Mouse (Mus musculus) macrophage (primary cell): ENCODE measurements around the gene Megf11. TPM values are rescaled to one million over a fixed set of nuclear protein-coding genes. Genes with fewer than 3 reads are reported as not detected.
A peak's percentile ranks its signal among the peaks of the same experiment; 100 is the strongest.
"Not testable (repeated sequence)": the region's sequence is repeated elsewhere in the genome, so short reads cannot be mapped to it uniquely, and the experiment has no call there.

Experiments used
- H3K27ac ChIP-seq: fragments of 350-480 bp; formaldehyde crosslinking; 2 replicates; pipeline ENCODE4 v1.9.0; 2021
- H3K36me3 ChIP-seq: fragments of 350-480 bp; formaldehyde crosslinking; 2 replicates; pipeline ENCODE4 v1.9.0; 2021; ENCODE audit errors: inconsistent target
- H3K4me3 ChIP-seq: fragments of 350-480 bp; formaldehyde crosslinking; 2 replicates; pipeline ENCODE4 v1.9.0; 2021; ENCODE audit errors: inconsistent target
- H3K79me2 ChIP-seq: fragments of 350-480 bp; formaldehyde crosslinking; 2 replicates; pipeline ENCODE4 v1.9.0; 2021; ENCODE audit errors: inconsistent target
- WGBS: methylation state at CpG from one replicate; pipeline ENCODE4 v1.1.7; 2026; ENCODE audit warnings: inconsistent platforms; ENCODE audit not compliant: missing documents; 5-methylcytosine and 5-hydroxymethylcytosine counted together
- polyA plus RNA-seq: library from polyadenylated mRNA; stranded (reverse); fragments of 250-400 nt; gene quantifications from 3 replicates; pipeline ENCODE4 v1.2.4, GENCODE M21; 2018; ENCODE audit warnings: inconsistent platforms

The Megf11 gene
- polyA plus RNA-seq, 1 experiment from 2014 or later, result not detected

- no peaks in the 10 kb centered on the region for H3K79me2 ChIP-seq
- peaks cover 18% of the 10 kb centered on the region; the same call in 1 of the 2 replicates for H3K36me3 ChIP-seq
- H3K4me3 ChIP-seq, result no peak overlapping the region
- 75% methylated on average over 2 of the region's 2 CpGs for WGBS
- H3K27ac ChIP-seq, result no peak overlapping the region
Measured at GRCm38 (mm10) chr9:64693094-64693493, 307.7 kb downstream of the Megf11 start.

- 100% methylated on average over 1 of the region's 1 CpGs for WGBS
- peaks cover 18% of the 10 kb centered on the region; the same call in 1 of the 2 replicates for H3K36me3 ChIP-seq
- H3K79me2 ChIP-seq, result peaks cover under 1% of the 10 kb centered on the region; the same call in 1 of the 2 replicates
- H3K27ac ChIP-seq, result no peak overlapping the region
- no peak overlapping the region for H3K4me3 ChIP-seq
Measured at GRCm38 (mm10) chr9:64695266-64695665, 309.8 kb downstream of the Megf11 start.

- 83% methylated on average over 4 of the region's 4 CpGs for WGBS
- H3K4me3 ChIP-seq, result no peak overlapping the region
- peaks cover 18% of the 10 kb centered on the region; the same call in 1 of the 2 replicates for H3K36me3 ChIP-seq
- H3K79me2 ChIP-seq, result peaks cover 12% of the 10 kb centered on the region; the same call in 1 of the 2 replicates
- H3K27ac ChIP-seq, result no peak overlapping the region
Measured at GRCm38 (mm10) chr9:64696404-64696803, 311.0 kb downstream of the Megf11 start.

GRCm38 (mm10) chr9:64697006-64697405 is 311.6 kb downstream of the Megf11 start:
- Histone ChIP-seq H3K36me3 (peaks cover 18% of the 10 kb centered on the region; the same call in 1 of the 2 replicates), H3K4me3 (no peak overlapping the region), H3K79me2 (peaks cover 17% of the 10 kb centered on the region; the same call in 1 of the 2 replicates), H3K27ac (no peak overlapping the region)
- WGBS, result 89% methylated on average over 1 of the region's 1 CpGs

- WGBS, result 98% methylated on average over 4 of the region's 5 CpGs
- H3K36me3 ChIP-seq, result peaks cover 18% of the 10 kb centered on the region; the same call in 1 of the 2 replicates
- H3K4me3 ChIP-seq, result no peak overlapping the region
- peaks cover 17% of the 10 kb centered on the region; the same call in 1 of the 2 replicates for H3K79me2 ChIP-seq
- H3K27ac ChIP-seq, result no peak overlapping the region
Measured at GRCm38 (mm10) chr9:64697677-64698076, 312.3 kb downstream of the Megf11 start.

- Histone ChIP-seq H3K27ac (no peak overlapping the region), H3K79me2 (peaks cover 17% of the 10 kb centered on the region; the same call in 1 of the 2 replicates), H3K36me3 (peaks cover 17% of the 10 kb centered on the region; the same call in 1 of the 2 replicates), H3K4me3 (no peak overlapping the region)
- 89% methylated on average over 1 of the region's 1 CpGs for WGBS
Measured at GRCm38 (mm10) chr9:64698586-64698985, 313.2 kb downstream of the Megf11 start.

GRCm38 (mm10) chr9:64700451-64701311 is 315.3 kb downstream of the Megf11 start:
- Histone ChIP-seq H3K36me3 (no peaks in the 10 kb centered on the region; the same call in 1 of the 2 replicates), H3K79me2 (peaks cover 17% of the 10 kb centered on the region; the same call in 1 of the 2 replicates), H3K27ac (no peak overlapping the region), H3K4me3 (no peak overlapping the region)
- WGBS, result 100% methylated on average over 4 of the region's 4 CpGs

- WGBS, result 100% methylated on average over 1 of the region's 1 CpGs
Measured at GRCm38 (mm10) chr9:64701651-64702050, 316.2 kb downstream of the Megf11 start.

GRCm38 (mm10) chr9:64702391-64702790 is 317.0 kb downstream of the Megf11 start:
- Histone ChIP-seq H3K79me2 (peaks cover 17% of the 10 kb centered on the region; the same call in 1 of the 2 replicates), H3K27ac (peak overlapping the region; percentile 51), H3K36me3 (peaks cover 3% of the 10 kb centered on the region; the same call in 1 of the 2 replicates), H3K4me3 (no peak overlapping the region)

More at GRCm38 (mm10) chr9:64701651-64702050, 316.2 kb downstream of the Megf11 start:
- no peak overlapping the region for H3K4me3 ChIP-seq
- no peak overlapping the region for H3K27ac ChIP-seq
- peaks cover 17% of the 10 kb centered on the region; the same call in 1 of the 2 replicates for H3K79me2 ChIP-seq
- H3K36me3 ChIP-seq, result no peaks in the 10 kb centered on the region

- WGBS, result 0% methylated on average over 2 of the region's 2 CpGs
- peaks cover 9% of the 10 kb centered on the region; the same call in 1 of the 2 replicates for H3K36me3 ChIP-seq
Measured at GRCm38 (mm10) chr9:64702937-64703336, 317.5 kb downstream of the Megf11 start.

GRCm38 (mm10) chr9:64703420-64703965 is 318.1 kb downstream of the Megf11 start:
- Histone ChIP-seq H3K79me2 (peaks cover 17% of the 10 kb centered on the region; the same call in 1 of the 2 replicates), H3K36me3 (peaks cover 14% of the 10 kb centered on the region; the same call in 1 of the 2 replicates), H3K27ac (peak overlapping the region; percentile 30), H3K4me3 (no peak overlapping the region)

More at GRCm38 (mm10) chr9:64702937-64703336, 317.5 kb downstream of the Megf11 start:
- Histone ChIP-seq H3K79me2 (peaks cover 17% of the 10 kb centered on the region; the same call in 1 of the 2 replicates), H3K4me3 (no peak overlapping the region), H3K27ac (peak overlapping the region; percentile 51)

GRCm38 (mm10) chr9:64704073-64704840 is 318.8 kb downstream of the Megf11 start:
- peaks cover 17% of the 10 kb centered on the region; the same call in 1 of the 2 replicates for H3K79me2 ChIP-seq
- H3K36me3 ChIP-seq, result peaks cover 22% of the 10 kb centered on the region; the same call in 1 of the 2 replicates
- peak overlapping the region; percentile 30 for H3K27ac ChIP-seq
- 79% methylated on average over 5 of the region's 5 CpGs for WGBS
- no peak overlapping the region for H3K4me3 ChIP-seq

- H3K27ac ChIP-seq, H3K4me3 ChIP-seq: not testable (repeated sequence)
- WGBS, result 100% methylated on average over 2 of the region's 5 CpGs
- Histone ChIP-seq H3K36me3 (peaks cover 44% of the 10 kb centered on the region; the same call in 1 of the 2 replicates), H3K79me2 (peaks cover 48% of the 10 kb centered on the region)
Measured at GRCm38 (mm10) chr9:64710291-64710690, 324.9 kb downstream of the Megf11 start.
